In the genomic region with DNA sequence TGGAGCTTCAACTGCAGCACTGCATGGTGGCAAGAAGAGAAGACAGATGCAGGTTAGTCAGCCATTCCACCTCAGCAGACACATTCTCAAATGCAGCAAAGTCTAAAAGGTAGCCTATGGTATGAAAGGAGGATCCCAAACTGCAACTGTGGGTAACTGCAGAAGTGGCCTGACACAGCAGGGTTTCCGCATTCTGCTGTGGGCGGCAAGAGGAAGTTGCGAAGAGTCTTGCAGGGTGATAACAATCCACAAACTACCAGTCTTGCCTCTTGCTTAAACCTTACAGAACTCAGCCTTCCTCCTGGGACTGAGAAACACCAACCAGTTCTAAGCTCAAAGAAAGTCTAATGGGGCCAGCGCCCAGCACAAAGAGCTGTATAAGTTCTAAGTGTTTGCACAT, we compare ENCODE assay signal across 12 mouse cellular contexts.
DNase-seq lines count a peak whose midpoint lies in the region; ATAC-seq lines count a peak whose summit lies in the region.
"Had no signal": no experiment of that assay in that cellular context is flagged by ENCODE, and none has a peak within 500 bp of the region (broad histone marks: within the 10 kb centered on the region; RNA-seq: fewer than 3 reads in every experiment).

No protein-coding gene starts in this region.

- intact Hi-C loops in heart, postnatal 25 days (cut with DNase I): no loop called here

- no peaks in the 10 kb centered on the region for H3K27me3 ChIP-seq in heart, embryonic 15.5 days
- H3K27me3 ChIP-seq in kidney, embryonic 15.5 days: no peaks in the 10 kb centered on the region
- H3K27me3 ChIP-seq: hindbrain, embryonic 15.5 days; midbrain, embryonic 12.5 days had no signal

- H3K36me3 ChIP-seq in heart, embryonic 15.5 days: no peaks in the 10 kb centered on the region; the same call in 1 of the 2 replicates
- H3K36me3 ChIP-seq in kidney, embryonic 15.5 days: peaks cover 7% of the 10 kb centered on the region
- H3K36me3 ChIP-seq: hindbrain, embryonic 15.5 days had no signal

- 81% methylated on average over 4 of the region's 4 CpGs for WGBS in heart, embryonic 15.5 days
- WGBS in kidney, embryonic 15.5 days: 88% methylated on average over 4 of the region's 4 CpGs

- H3K4me3 ChIP-seq in heart, embryonic 15.5 days: peak overlapping the region; percentile 4; the same call in 1 of the 2 replicates
- H3K4me3 ChIP-seq in kidney, embryonic 15.5 days (replicated peaks): no peak overlapping the region
- H3K4me3 ChIP-seq: hindbrain, embryonic 15.5 days; midbrain, embryonic 12.5 days had no signal

- H3K9ac ChIP-seq in heart, embryonic 15.5 days: no peak overlapping the region
- no peak overlapping the region for H3K9ac ChIP-seq in kidney, embryonic 15.5 days
- H3K9ac ChIP-seq: hindbrain, embryonic 15.5 days; midbrain, embryonic 12.5 days had no signal

- DNase-seq in heart, postnatal 25 days (ENCODE audit: low spot score): no peak
- peak; percentile 28 for DNase-seq in liver
- DNase-seq in thymus, postnatal 10 days (ENCODE audit: low spot score in 2 of 2): peak; percentile 44 to 64
- no peak for DNase-seq in embryo, embryonic 10.5 days (ENCODE audit: low spot score)
- no peak for DNase-seq in adrenal gland, postnatal 4 days (ENCODE audit: low spot score in 2 of 2)
- DNase-seq: adrenal gland, postnatal 10 days; right cerebral cortex, postnatal 25 days had no signal

- no peak for ATAC-seq in heart, embryonic 15.5 days (replicated peaks; ENCODE audit: insufficient number of reproducible peaks, insufficient read depth, low FRiP score, low read depth)
- ATAC-seq in megakaryocyte, adult 5-6 weeks (ENCODE audit: poor library complexity, severe bottlenecking): peak; percentile 71
- no peak for ATAC-seq in kidney, embryonic 15.5 days (replicated peaks; ENCODE audit: low FRiP score)

- H3K4me2 ChIP-seq in heart, embryonic 15.5 days: no peak overlapping the region
- H3K4me2 ChIP-seq in kidney, embryonic 15.5 days: no peak overlapping the region
- H3K4me2 ChIP-seq: hindbrain, embryonic 15.5 days; midbrain, embryonic 12.5 days had no signal

- H3K4me1 ChIP-seq in heart, embryonic 15.5 days (replicated peaks): peaks cover 22% of the 10 kb centered on the region
- peaks cover 30% of the 10 kb centered on the region for H3K4me1 ChIP-seq in kidney, embryonic 15.5 days

- no peaks in the 10 kb centered on the region for H3K9me3 ChIP-seq in heart, embryonic 15.5 days (replicated peaks)
- H3K9me3 ChIP-seq in kidney, embryonic 15.5 days (replicated peaks): no peaks in the 10 kb centered on the region
- H3K9me3 ChIP-seq: hindbrain, embryonic 15.5 days; midbrain, embryonic 12.5 days had no signal

- peak overlapping the region; percentile 44; the same call in 1 of the 2 replicates for H3K27ac ChIP-seq in heart, embryonic 15.5 days
- H3K27ac ChIP-seq in kidney, embryonic 15.5 days: no peak overlapping the region
- H3K27ac ChIP-seq: hindbrain, embryonic 15.5 days; midbrain, embryonic 12.5 days had no signal

Comparison
In these comparisons a context has a peak if more than half of its experiments do, and no peak if none do; other contexts are left out.
1. DNase-seq: peak in liver (single experiment) and thymus, postnatal 10 days (2 of 2); none in heart, postnatal 25 days (single experiment), embryo, embryonic 10.5 days (single experiment) and adrenal gland, postnatal 4 days (0 of 2).